Mouse (Mus musculus) liver (tissue): ENCODE measurements around the gene 1700014D04Rik.
A peak's percentile ranks its signal among the peaks of the same experiment; 100 is the strongest.
"Not testable (repeated sequence)": the region's sequence is repeated elsewhere in the genome, so short reads cannot be mapped to it uniquely, and the experiment has no call there.

Source experiments
- DNase-seq: peaks from one replicate; pipeline ENCODE4 v3.0.0-alpha.2; 2020; ENCODE audit warnings: mixed read lengths

Gene 1700014D04Rik

GRCm38 (mm10) chr13:59734347-59734746 lies 12.2 kb downstream of the 1700014D04Rik start:
- peak; percentile 68 for DNase-seq

DNA sequence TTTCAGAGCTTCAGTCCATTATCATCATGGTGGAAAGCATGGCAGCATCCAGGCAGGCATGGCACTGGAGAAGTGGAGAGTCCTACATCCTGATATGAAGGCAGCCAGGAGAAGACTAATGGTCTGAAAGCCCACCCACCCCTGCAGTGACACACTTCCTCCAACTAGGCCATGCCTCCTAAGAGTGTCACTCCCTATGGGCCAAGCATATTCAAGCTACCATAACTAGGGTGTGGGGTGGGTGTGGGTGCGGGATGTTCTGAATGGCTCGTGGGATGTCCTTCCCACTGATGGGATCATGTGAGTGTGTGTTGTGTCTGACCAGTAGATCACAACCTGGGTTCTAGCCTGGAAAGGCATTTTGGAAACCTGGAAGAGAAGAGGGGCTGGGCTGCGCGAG lies 12.6 kb downstream of the 1700014D04Rik start:
- no peak for DNase-seq

GRCm38 (mm10) chr13:59731652-59732051 lies 14.9 kb downstream of the 1700014D04Rik start, which contains the start of gene Spata31d1d:
Gene Spata31d1d (minus strand): TSS chr13:59731752.
- DNase-seq = peak; percentile 40

GRCm38 (mm10) chr13:59728378-59729093 lies 18.0 kb downstream of the 1700014D04Rik start:
- DNase-seq = peak; percentile 87

DNA sequence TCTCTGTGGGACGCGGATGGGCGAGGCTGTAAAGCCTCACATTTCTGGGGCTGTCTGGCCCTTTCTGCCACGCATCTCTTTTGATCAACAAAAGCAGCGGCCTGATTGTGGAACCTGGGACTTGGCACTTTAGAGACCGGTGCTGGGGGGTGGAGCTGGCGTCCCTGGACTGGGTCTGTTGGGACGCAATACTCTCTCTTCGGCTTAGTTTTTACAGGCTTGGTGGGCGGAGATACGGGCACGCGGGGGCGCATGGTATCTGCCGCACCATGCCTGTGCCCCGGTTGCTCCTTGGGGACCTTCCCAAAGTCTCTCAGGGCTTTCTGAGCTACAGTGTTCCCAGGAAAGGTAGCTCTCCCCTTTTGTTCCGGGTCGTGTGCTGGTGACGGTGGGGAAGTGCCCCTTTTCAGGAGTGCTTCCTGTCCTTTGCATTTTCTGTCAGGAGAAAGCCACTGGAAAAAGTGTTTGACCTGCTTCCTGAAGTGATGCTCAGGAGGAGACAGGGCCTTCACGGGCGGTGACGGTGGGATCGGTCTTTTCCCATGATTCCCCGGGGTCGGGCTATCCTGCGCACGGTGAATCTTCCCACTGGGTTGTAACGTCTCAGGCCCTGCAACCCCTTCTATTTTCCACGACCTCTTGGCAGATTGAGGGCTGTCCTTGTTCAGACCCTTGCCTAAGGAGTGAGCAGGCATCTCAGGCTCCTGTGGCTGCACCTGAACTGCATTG lies 20.2 kb downstream of the 1700014D04Rik start:
- DNase-seq = no peak

DNA sequence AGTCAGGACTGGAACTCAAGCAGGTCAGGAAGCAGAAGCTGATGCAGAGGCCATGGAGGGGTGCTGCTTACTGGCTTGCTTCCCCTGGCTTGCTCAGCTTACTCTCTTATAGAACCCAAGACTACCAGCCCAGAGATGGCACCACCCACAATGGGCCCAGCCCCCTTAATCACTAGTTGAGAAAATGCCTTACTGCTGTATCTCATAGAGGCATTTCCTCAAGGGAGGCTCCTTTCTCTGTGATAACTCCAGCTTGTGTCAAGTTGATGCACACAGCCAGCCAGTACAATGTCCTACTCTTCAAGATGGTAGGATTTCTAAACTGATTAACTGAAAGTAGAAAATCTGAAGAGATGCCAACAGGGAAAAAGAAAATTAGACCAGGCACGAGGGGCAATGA lies 24.5 kb downstream of the 1700014D04Rik start:
- peak; percentile 42 for DNase-seq

DNA sequence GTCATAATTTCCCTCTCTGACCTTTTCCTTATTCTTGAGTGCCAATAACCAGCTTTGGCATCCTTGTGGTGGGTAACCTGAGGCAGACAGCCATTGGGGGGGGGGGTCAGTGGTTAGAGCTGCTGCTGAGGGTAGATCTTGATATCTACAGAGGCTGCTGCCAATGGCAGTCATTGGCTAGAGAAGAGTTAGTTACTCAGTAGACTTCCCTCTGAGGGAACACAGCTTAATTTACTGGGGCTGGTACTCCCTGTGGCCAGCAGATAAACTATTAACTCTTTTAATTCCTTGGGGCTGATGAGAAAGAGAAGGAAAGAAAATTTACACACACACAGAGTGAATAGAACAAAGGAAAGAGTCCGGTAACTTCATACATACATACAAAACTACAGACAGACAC lies 27.1 kb downstream of the 1700014D04Rik start:
- DNase-seq = peak; percentile 25

- peak; percentile 23 for DNase-seq
Measured at GRCm38 (mm10) chr13:59718857-59719440, 27.6 kb downstream of the 1700014D04Rik start.

- DNase-seq = no peak
Measured at GRCm38 (mm10) chr13:59713710-59714109, 32.8 kb downstream of the 1700014D04Rik start.

- DNase-seq = not testable (repeated sequence)
Measured at GRCm38 (mm10) chr13:59711984-59712383, 34.6 kb downstream of the 1700014D04Rik start, which contains the start of gene Spata31d1b. Gene Spata31d1b (plus strand): TSS chr13:59712284.

DNA sequence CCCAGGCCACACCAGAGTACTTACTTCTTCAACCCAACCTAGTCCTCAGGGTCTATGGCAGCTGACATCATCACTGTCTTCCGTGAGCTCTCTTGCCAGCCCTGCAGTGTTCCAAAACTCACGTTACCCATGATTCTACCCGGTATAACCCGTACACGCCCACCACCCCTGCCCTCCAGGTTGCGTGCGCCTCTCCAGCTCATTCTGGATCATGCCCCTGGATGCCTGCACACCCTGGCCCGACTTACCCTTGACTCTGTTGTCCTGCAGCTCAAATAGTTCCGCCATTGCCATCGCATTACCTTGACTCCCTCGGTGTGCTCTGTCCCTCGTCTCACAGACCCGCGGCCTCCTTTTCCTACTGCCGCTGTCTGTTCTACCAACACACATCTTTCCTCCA lies 36.3 kb downstream of the 1700014D04Rik start, which contains the start of gene Spata31d1a:
Gene Spata31d1a, minus strand, starts transcription at position 101 of the 400 bp plus-strand sequence.
- DNase-seq = no peak

GRCm38 (mm10) chr13:59704562-59704961 lies 42.0 kb downstream of the 1700014D04Rik start:
- no peak for DNase-seq

- no peak for DNase-seq
Measured at GRCm38 (mm10) chr13:59703514-59703913, 43.0 kb downstream of the 1700014D04Rik start.

- not testable (repeated sequence) for DNase-seq
Measured at GRCm38 (mm10) chr13:59700137-59700536, 46.4 kb downstream of the 1700014D04Rik start.

- no peak for DNase-seq
Measured at GRCm38 (mm10) chr13:59699131-59699530, 47.4 kb downstream of the 1700014D04Rik start.

GRCm38 (mm10) chr13:59695781-59696180 lies 50.8 kb downstream of the 1700014D04Rik start:
- DNase-seq = no peak

DNA sequence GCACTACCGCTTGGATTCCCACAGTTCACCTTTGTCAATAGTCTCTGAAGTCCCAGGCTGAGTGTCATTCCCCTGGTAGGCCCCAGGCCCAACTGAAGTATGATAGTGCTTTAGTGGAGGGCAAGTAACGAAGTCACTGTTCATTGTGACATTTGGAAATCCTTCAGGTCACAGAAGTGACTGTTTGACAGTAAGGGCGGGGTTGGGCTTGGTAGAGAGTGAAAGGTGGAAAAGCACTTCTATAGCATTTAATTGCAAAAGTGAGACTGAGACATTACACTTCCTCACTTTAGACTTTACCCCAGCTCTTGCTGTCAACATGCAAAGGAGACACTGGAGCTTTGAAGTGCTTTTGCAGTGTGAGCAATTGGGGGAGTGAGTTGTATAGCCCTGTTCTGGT lies 52.5 kb downstream of the 1700014D04Rik start, which contains the start of gene 4921517D22Rik:
Gene 4921517D22Rik, minus strand, starts transcription at position 101 of the 400 bp plus-strand sequence.
- no peak for DNase-seq

- no peak for DNase-seq
Measured at GRCm38 (mm10) chr13:59691478-59691877, 55.1 kb downstream of the 1700014D04Rik start.
